Mouse (Mus musculus): ENCODE measurements around the gene Ak1. TPM values are rescaled to one million over a fixed set of nuclear protein-coding genes. Genes with fewer than 3 reads are reported as not detected.

Gene Ak1
- polyA plus RNA-seq, 1 experiment from 2014 or later, result 21.8 TPM

DNA sequence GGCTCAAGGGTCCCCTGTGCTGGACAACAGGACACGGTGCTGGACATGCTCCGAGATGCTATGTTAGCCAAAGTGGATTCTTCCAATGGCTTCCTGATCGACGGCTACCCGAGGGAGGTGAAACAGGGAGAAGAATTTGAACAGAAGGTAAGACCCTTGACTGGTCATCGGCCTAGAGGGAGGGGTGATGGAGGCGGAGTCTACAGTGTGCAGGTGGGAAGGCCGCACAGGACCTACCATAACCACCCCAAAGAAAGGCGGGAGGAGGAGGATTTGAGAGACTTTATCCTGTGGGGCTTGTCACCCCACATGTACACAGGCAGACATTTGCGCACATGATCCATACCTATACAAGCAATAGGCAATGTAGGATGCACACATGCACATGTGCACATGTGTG, 9.5 kb downstream of the Ak1 start:
- no peak for TF ChIP-seq CTCF (IDR thresholded peaks at IDR 0.05; ENCODE audit: low read depth)
- no peak for TF ChIP-seq EP300 (optimal IDR thresholded peaks at IDR 0.05)
- Histone ChIP-seq H3K36me3 (ENCODE audit: control insufficient read depth, insufficient read depth, low read length) (no peaks in the 10 kb centered on the region), H3K9ac (ENCODE audit: low read length) (no peak overlapping the region), H3K27me3 (ENCODE audit: control insufficient read depth, insufficient read depth, low read length) (no peaks in the 10 kb centered on the region), H3K9me3 (ENCODE audit: control insufficient read depth, low read length) (no peaks in the 10 kb centered on the region), H3K4me3 (ENCODE audit: low read depth, low read length) (no peak overlapping the region), H3K27ac (replicated peaks) (no peak overlapping the region), H3K4me1 (replicated peaks; ENCODE audit: control insufficient read depth, insufficient read depth) (0 out of 2 replicates have a peak, but pooled peaks cover 5% of the 10 kb centered on the region), H3K4me2 (replicated peaks; ENCODE audit: low read depth) (no peak overlapping the region)
- WGBS, result 83% methylated on average over 10 of the region's 10 CpGs
- ATAC-seq (ENCODE audit: low FRiP score, low TSS enrichment), result no peak
- DNase-seq (ENCODE audit: low spot score), result no peak

DNA sequence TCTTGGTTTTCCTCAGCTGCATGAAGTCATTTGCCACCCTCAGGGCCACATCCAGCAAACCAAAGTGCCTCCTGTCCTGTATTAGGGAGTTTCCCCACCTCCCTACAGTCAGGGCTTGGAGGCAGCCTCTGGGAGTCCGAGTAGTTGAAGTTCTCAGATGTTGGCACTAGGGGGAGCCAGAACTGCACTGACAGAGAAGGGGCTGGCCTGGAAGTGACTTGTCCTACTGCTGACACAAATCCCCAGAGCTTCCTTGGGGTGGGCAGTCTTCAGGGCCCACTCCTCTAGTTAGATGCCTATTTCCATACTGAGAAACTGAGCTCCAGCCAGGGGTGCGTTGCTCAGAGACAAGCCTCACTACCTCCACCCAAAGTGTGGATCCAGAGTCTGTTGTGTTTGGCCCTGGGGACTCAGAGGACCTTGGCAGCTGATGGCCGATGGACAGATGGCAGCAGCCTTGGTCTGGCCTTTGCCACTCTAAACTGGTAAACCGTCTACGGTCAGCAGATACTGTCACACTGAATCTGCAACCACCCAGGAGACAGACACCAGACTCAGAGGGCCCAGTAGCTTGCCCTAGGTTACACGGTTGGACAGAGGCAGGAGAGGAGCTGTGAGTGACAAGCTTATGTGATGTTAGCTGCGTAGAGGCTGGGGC, 10.3 kb downstream of the Ak1 start:
- Histone ChIP-seq H3K36me3 (ENCODE audit: control insufficient read depth, insufficient read depth, low read length) (no peaks in the 10 kb centered on the region), H3K27ac (replicated peaks) (0 out of 2 replicates have a peak overlapping the region, but pooled peaks have one; percentile 40), H3K9me3 (ENCODE audit: control insufficient read depth, low read length) (no peaks in the 10 kb centered on the region), H3K4me2 (replicated peaks; ENCODE audit: low read depth) (no peak overlapping the region), H3K4me1 (replicated peaks; ENCODE audit: control insufficient read depth, insufficient read depth) (0 out of 2 replicates have a peak, but pooled peaks cover 5% of the 10 kb centered on the region), H3K4me3 (ENCODE audit: low read depth, low read length) (no peak overlapping the region), H3K27me3 (ENCODE audit: control insufficient read depth, insufficient read depth, low read length) (no peaks in the 10 kb centered on the region), H3K9ac (ENCODE audit: low read length) (no peak overlapping the region)
- ATAC-seq (ENCODE audit: low FRiP score, low TSS enrichment) (peak; percentile 33; the same call in 1 of the 2 replicates), DNase-seq (ENCODE audit: low spot score) (peak; percentile 85)
- 42% methylated on average over 7 of the region's 7 CpGs for WGBS
- TF ChIP-seq EP300 (optimal IDR thresholded peaks at IDR 0.05), result no peak
- TF ChIP-seq CTCF (IDR thresholded peaks at IDR 0.05; ENCODE audit: low read depth), result peak; percentile 97

DNA sequence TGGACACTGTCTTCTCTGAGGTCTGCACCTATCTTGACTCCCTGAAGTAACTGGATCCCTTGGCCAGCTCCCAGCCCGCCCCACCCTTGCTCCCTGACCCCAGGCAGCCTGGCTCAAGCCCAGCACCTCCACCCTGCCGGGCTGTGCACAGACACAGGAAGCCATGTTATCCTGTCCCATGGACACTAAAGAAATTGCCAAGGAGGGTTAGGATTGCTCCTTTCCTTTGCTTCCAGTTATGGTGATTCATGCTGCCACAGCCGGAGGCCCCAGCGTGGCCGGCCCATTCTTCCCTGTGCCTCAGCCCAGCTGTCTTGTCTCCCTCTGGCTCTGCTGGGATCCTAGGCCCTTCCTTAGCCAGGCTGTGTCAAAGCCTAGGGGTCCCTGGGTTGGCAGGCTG, 12.1 kb downstream of the Ak1 start:
- Histone ChIP-seq H3K4me1 (replicated peaks; ENCODE audit: control insufficient read depth, insufficient read depth) (no peaks in the 10 kb centered on the region), H3K4me3 (ENCODE audit: low read depth, low read length) (no peak overlapping the region), H3K4me2 (replicated peaks; ENCODE audit: low read depth) (no peak overlapping the region), H3K27ac (replicated peaks) (peak overlapping the region; percentile 74), H3K9ac (ENCODE audit: low read length) (no peak overlapping the region), H3K9me3 (ENCODE audit: control insufficient read depth, low read length) (no peaks in the 10 kb centered on the region), H3K27me3 (ENCODE audit: control insufficient read depth, insufficient read depth, low read length) (no peaks in the 10 kb centered on the region), H3K36me3 (ENCODE audit: control insufficient read depth, insufficient read depth, low read length) (no peaks in the 10 kb centered on the region)
- DNase-seq (ENCODE audit: low spot score) (no peak), ATAC-seq (ENCODE audit: low FRiP score, low TSS enrichment) (no peak)
- TF ChIP-seq CTCF (IDR thresholded peaks at IDR 0.05; ENCODE audit: low read depth), result no peak
- no peak for TF ChIP-seq EP300 (optimal IDR thresholded peaks at IDR 0.05)
- 41% methylated on average over 5 of the region's 5 CpGs for WGBS

DNA sequence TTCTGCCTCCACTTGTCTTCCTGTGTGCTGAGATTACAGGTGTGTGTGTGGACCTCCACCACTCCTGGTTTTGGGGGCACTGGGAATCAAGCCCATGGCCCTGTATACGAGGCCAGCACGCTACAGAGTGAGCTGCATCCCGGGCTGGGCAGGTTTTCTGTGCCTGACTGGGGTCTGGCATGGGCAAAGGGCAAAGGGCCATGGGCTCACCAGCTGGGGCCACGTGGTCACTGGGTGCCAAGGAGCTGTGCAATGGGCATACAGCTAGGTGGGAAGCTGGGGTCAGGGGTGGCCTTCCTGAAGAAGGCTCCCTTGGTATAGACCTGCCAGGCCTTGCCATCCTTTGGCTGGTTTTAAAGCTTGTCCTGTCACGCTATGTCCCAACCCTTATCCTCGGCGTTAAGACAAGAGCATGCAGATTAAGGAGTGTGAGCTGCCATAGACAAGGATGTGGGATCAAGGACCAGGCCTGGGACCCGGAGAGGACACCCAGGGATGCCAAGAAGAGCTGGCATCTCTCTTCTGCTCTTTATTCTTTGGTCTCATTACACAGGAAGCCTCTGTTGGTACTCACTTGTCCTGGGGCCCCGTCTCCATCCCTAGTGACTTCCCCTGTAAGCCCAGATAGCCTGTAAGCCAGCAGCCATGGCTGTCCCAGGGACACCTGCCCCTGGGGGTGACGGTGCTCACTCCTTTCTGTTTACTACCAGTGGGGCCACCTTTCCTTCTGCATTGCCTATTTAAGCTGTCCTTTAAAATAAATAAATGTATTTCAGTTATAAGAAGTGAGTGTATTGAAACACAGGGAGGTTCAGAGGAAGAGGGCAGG, 12.9 kb downstream of the Ak1 start:
- TF ChIP-seq EP300 (optimal IDR thresholded peaks at IDR 0.05), result no peak
- TF ChIP-seq CTCF (IDR thresholded peaks at IDR 0.05; ENCODE audit: low read depth), result no peak
- Histone ChIP-seq H3K36me3 (ENCODE audit: control insufficient read depth, insufficient read depth, low read length) (no peaks in the 10 kb centered on the region), H3K27ac (replicated peaks) (0 out of 2 replicates have a peak overlapping the region, but pooled peaks have one; percentile 20), H3K4me2 (replicated peaks; ENCODE audit: low read depth) (no peak overlapping the region), H3K4me3 (ENCODE audit: low read depth, low read length) (no peak overlapping the region), H3K27me3 (ENCODE audit: control insufficient read depth, insufficient read depth, low read length) (no peaks in the 10 kb centered on the region), H3K4me1 (replicated peaks; ENCODE audit: control insufficient read depth, insufficient read depth) (no peaks in the 10 kb centered on the region), H3K9ac (ENCODE audit: low read length) (no peak overlapping the region), H3K9me3 (ENCODE audit: control insufficient read depth, low read length) (no peaks in the 10 kb centered on the region)
- ATAC-seq (ENCODE audit: low FRiP score, low TSS enrichment) (no peak), DNase-seq (ENCODE audit: low spot score) (no peak)
- WGBS, result 82% methylated on average over 10 of the region's 10 CpGs

DNA sequence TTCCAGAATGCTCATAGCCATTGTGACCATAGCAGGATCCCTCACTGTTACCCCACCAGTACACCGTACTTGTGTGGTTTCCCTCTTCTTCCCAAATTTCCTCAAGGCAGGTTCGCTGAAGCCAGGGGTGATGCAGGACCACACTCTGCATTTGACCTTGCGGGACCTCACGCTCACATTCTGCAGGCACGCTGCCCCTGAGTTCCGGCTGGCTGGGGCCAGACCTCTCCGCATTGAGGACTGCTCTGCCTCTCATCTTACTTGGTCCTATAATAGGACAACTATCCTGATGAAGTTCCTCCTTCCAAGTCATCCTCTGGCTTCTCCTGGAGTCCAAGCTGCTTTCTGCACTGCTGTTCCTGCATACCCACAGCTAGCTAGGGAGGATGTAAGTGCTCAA, 15.1 kb downstream of the Ak1 start:
- WGBS, result 77% methylated on average over 7 of the region's 7 CpGs
- Histone ChIP-seq H3K9me3 (ENCODE audit: control insufficient read depth, low read length) (no peaks in the 10 kb centered on the region), H3K4me2 (replicated peaks; ENCODE audit: low read depth) (no peak overlapping the region)

More for the DNA sequence above, 15.1 kb downstream of the Ak1 start:
- TF ChIP-seq EP300 (optimal IDR thresholded peaks at IDR 0.05) (no peak), CTCF (IDR thresholded peaks at IDR 0.05; ENCODE audit: low read depth) (no peak)
- ATAC-seq (ENCODE audit: low FRiP score, low TSS enrichment) (no peak), DNase-seq (ENCODE audit: low spot score) (no peak)
- Histone ChIP-seq H3K4me1 (replicated peaks; ENCODE audit: control insufficient read depth, insufficient read depth) (no peaks in the 10 kb centered on the region), H3K27ac (replicated peaks) (no peak overlapping the region), H3K9ac (ENCODE audit: low read length) (no peak overlapping the region), H3K4me3 (ENCODE audit: low read depth, low read length) (no peak overlapping the region), H3K27me3 (ENCODE audit: control insufficient read depth, insufficient read depth, low read length) (no peaks in the 10 kb centered on the region), H3K36me3 (ENCODE audit: control insufficient read depth, insufficient read depth, low read length) (no peaks in the 10 kb centered on the region)
